Mouse (Mus musculus) testis, postnatal 10 days (tissue): ENCODE data around the gene Zbtb43.
A peak's percentile ranks its signal among the peaks of the same experiment; 100 is the strongest.

Source experiments
- DNase-seq: peaks from one replicate; pipeline ENCODE4 v3.0.0; 2021; ENCODE audit warnings: low spot score

Zbtb43 gene

GRCm38 (mm10) chr2:33430081-33430770 is 38.1 kb downstream of the Zbtb43 start:
- no peak for DNase-seq

- DNase-seq: no peak
These were observed 39.0 kb downstream of the Zbtb43 start for GRCm38 (mm10) chr2:33429339-33429738.

- DNase-seq: no peak
These were observed 41.5 kb downstream of the Zbtb43 start for GRCm38 (mm10) chr2:33426640-33427398.

- DNase-seq: no peak
These were observed 50.9 kb downstream of the Zbtb43 start for GRCm38 (mm10) chr2:33417454-33417853.

GRCm38 (mm10) chr2:33414019-33414418 is 54.3 kb downstream of the Zbtb43 start:
- no peak for DNase-seq

- no peak for DNase-seq
These were observed 56.2 kb downstream of the Zbtb43 start for GRCm38 (mm10) chr2:33412111-33412510.

GRCm38 (mm10) chr2:33403511-33404003 is 64.8 kb downstream of the Zbtb43 start:
- DNase-seq: no peak

GRCm38 (mm10) chr2:33402638-33403037 is 65.7 kb downstream of the Zbtb43 start:
- DNase-seq: no peak

GRCm38 (mm10) chr2:33402236-33402635 is 66.1 kb downstream of the Zbtb43 start:
- peak; percentile 85 for DNase-seq

- DNase-seq: no peak
These were observed 67.1 kb downstream of the Zbtb43 start for GRCm38 (mm10) chr2:33401217-33401616.

GRCm38 (mm10) chr2:33400541-33400940 is 67.8 kb downstream of the Zbtb43 start:
- no peak for DNase-seq
